ENCODE assay signal across 9 mouse cellular contexts in the genomic region with DNA sequence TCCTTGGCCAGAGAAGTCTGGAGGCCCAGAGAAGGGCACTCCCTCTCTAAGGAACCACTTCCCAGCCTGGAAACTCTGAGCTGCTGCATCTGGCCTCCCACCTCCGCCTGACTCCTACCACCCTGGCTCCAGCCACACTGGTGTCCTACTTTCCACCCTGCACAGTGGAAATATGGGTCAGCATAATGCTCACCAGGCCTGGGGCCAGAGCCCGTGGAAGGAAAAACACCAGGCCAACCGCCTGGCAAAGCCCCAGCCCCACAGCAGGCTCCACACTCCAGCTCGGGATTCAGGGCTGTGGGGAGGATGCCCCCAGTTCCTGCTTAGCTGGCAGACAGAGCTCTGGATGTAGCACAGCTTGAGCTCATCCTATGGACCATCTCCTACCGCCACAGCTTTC. TPM values are rescaled to one million over a fixed set of nuclear protein-coding genes. Genes with fewer than 3 reads are reported as not detected.
DNase-seq lines count a peak whose midpoint lies in the region; ATAC-seq lines count a peak whose summit lies in the region.
"Had no signal": no experiment of that assay in that cellular context is flagged by ENCODE, and none has a peak within 500 bp of the region (broad histone marks: within the 10 kb centered on the region; RNA-seq: fewer than 3 reads in every experiment).

No protein-coding gene starts in this region.

- no peak overlapping the region for H3K4me2 ChIP-seq in hindbrain, embryonic 15.5 days
- no peak overlapping the region for H3K4me2 ChIP-seq in hindbrain, embryonic 11.5 days (replicated peaks; ENCODE audit: low read depth, low read length)
- H3K4me2 ChIP-seq in forebrain, embryonic 13.5 days: no peak overlapping the region
- H3K4me2 ChIP-seq: liver, embryonic 15.5 days had no signal

- H3K9ac ChIP-seq in hindbrain, embryonic 15.5 days: no peak overlapping the region
- no peak overlapping the region for H3K9ac ChIP-seq in hindbrain, embryonic 11.5 days (ENCODE audit: low read depth, low read length)
- no peak overlapping the region for H3K9ac ChIP-seq in forebrain, embryonic 13.5 days
- H3K9ac ChIP-seq: liver, embryonic 15.5 days had no signal

- WGBS in hindbrain, embryonic 15.5 days: 43% methylated on average over 5 of the region's 5 CpGs
- 61% methylated on average over 5 of the region's 5 CpGs for WGBS in hindbrain, embryonic 11.5 days
- WGBS in forebrain, embryonic 13.5 days: 69% methylated on average over 5 of the region's 5 CpGs

- DNase-seq in hindbrain, embryonic 11.5 days (ENCODE audit: low spot score): no peak
- DNase-seq in brain, adult 2 months (ENCODE audit: low read depth, low spot score): peak; percentile 85
- peak; percentile 66 for DNase-seq in gastrocnemius, postnatal 25 days
- DNase-seq in kidney, postnatal 10 days: peak; percentile 44
- DNase-seq in retina, postnatal 1 day: peak; percentile 84
- DNase-seq in T-cell, adult 2 months (ENCODE audit: low spot score): no peak

- no peaks in the 10 kb centered on the region for H3K9me3 ChIP-seq in hindbrain, embryonic 15.5 days
- no peaks in the 10 kb centered on the region for H3K9me3 ChIP-seq in hindbrain, embryonic 11.5 days (ENCODE audit: control insufficient read depth, low read length)
- H3K9me3 ChIP-seq in forebrain, embryonic 13.5 days (replicated peaks): no peaks in the 10 kb centered on the region
- H3K9me3 ChIP-seq: liver, embryonic 15.5 days had no signal

- 0 out of 2 replicates have a peak overlapping the region, but pooled peaks have one; percentile 10 for H3K27ac ChIP-seq in hindbrain, embryonic 15.5 days (replicated peaks)
- H3K27ac ChIP-seq in hindbrain, embryonic 11.5 days (ENCODE audit: low read depth, low read length): no peak overlapping the region
- H3K27ac ChIP-seq in forebrain, embryonic 13.5 days: no peak overlapping the region
- H3K27ac ChIP-seq: liver, embryonic 15.5 days had no signal

- no peaks in the 10 kb centered on the region for H3K27me3 ChIP-seq in hindbrain, embryonic 15.5 days
- no peaks in the 10 kb centered on the region for H3K27me3 ChIP-seq in hindbrain, embryonic 11.5 days (ENCODE audit: control insufficient read depth, insufficient read depth, low read length)
- H3K27me3 ChIP-seq in forebrain, embryonic 13.5 days: no peaks in the 10 kb centered on the region

- ATAC-seq in hindbrain, embryonic 15.5 days (ENCODE audit: low FRiP score, low read depth): no peak
- ATAC-seq in hindbrain, embryonic 11.5 days (ENCODE audit: low FRiP score): no peak
- ATAC-seq in forebrain, embryonic 13.5 days: no peak

- H3K4me3 ChIP-seq in hindbrain, embryonic 15.5 days: no peak overlapping the region
- no peak overlapping the region for H3K4me3 ChIP-seq in hindbrain, embryonic 11.5 days (ENCODE audit: low read depth, low read length)
- H3K4me3 ChIP-seq in forebrain, embryonic 13.5 days: no peak overlapping the region
- H3K4me3 ChIP-seq: liver, embryonic 15.5 days had no signal

- no peaks in the 10 kb centered on the region for H3K36me3 ChIP-seq in hindbrain, embryonic 15.5 days
- H3K36me3 ChIP-seq in hindbrain, embryonic 11.5 days (ENCODE audit: control insufficient read depth, insufficient read depth, low read length): no peaks in the 10 kb centered on the region
- no peaks in the 10 kb centered on the region for H3K36me3 ChIP-seq in forebrain, embryonic 13.5 days (ENCODE audit: poor library complexity, severe bottlenecking)
- H3K36me3 ChIP-seq: liver, embryonic 15.5 days had no signal

- H3K4me1 ChIP-seq in hindbrain, embryonic 15.5 days (replicated peaks): peaks cover 9% of the 10 kb centered on the region
- no peaks in the 10 kb centered on the region for H3K4me1 ChIP-seq in hindbrain, embryonic 11.5 days (replicated peaks; ENCODE audit: control insufficient read depth, insufficient read depth, low read length)
- no peaks in the 10 kb centered on the region for H3K4me1 ChIP-seq in forebrain, embryonic 13.5 days

RNA-seq across cellular contexts. Expression of a gene that starts 10.2 kb away (rescaled TPM):
- 4.0 and 5.2 TPM in 2 replicates for polyA plus RNA-seq in hindbrain, embryonic 15.5 days (2015; fragmentation: Nextera tagmentation; extraction: Ambion mirVana)
- 3.4 and 4.5 TPM in 2 replicates for polyA plus RNA-seq in hindbrain, embryonic 11.5 days (2014; fragmentation: Nextera tagmentation; extraction: Ambion mirVana)
- 1 to 10 TPM; 2.4 to 9.1 TPM for total RNA-seq in gastrocnemius, postnatal 25 days (2021)
- 1.1 and 1.9 TPM in 2 replicates for polyA plus RNA-seq in forebrain, embryonic 13.5 days (2015; fragmentation: Nextera tagmentation; extraction: Ambion mirVana)

RNA-seq across cellular contexts. Expression of a gene that starts 46.4 kb away (rescaled TPM):
- polyA plus RNA-seq in hindbrain, embryonic 15.5 days (2015; fragmentation: Nextera tagmentation; extraction: Ambion mirVana): 484 and 489 TPM in 2 replicates
- 456 and 518 TPM in 2 replicates for polyA plus RNA-seq in hindbrain, embryonic 11.5 days (2014; fragmentation: Nextera tagmentation; extraction: Ambion mirVana)
- 100 to 1,000 TPM; 188 to 210 TPM for total RNA-seq in gastrocnemius, postnatal 25 days (2021)
- 488 and 509 TPM in 2 replicates for polyA plus RNA-seq in forebrain, embryonic 13.5 days (2015; fragmentation: Nextera tagmentation; extraction: Ambion mirVana)

Comparison
In these comparisons a context has a peak if more than half of its experiments do, and no peak if none do; other contexts are left out.
1. DNase-seq: peak in brain, adult 2 months (single experiment), gastrocnemius, postnatal 25 days (single experiment), kidney, postnatal 10 days (single experiment) and retina, postnatal 1 day (single experiment); none in hindbrain, embryonic 11.5 days (single experiment) and T-cell, adult 2 months (single experiment).